Mouse (Mus musculus) spleen, adult 2 months (tissue): ENCODE data around the gene Itgam. TPM values are rescaled to one million over a fixed set of nuclear protein-coding genes. Genes with fewer than 3 reads are reported as not detected.

ENCODE experiments used
- DNase-seq, 2 experiments: peaks; one replicate each; pipeline versions ENCODE4 v3.0.0 to v3.0.0-alpha.2; 2012 to 2021; ENCODE audit warnings: low spot score in 2 of 2, low read depth in 1 of 2
- H3K27ac ChIP-seq: fragments of 200-500 bp; 2 replicates; pipeline ENCODE4 v1.5.1; 2012; ENCODE audit warnings: low read length, inconsistent platforms; ENCODE audit not compliant: insufficient read depth
- H3K27me3 ChIP-seq: fragments of 200-500 bp; 2 replicates; pipeline ENCODE4 v1.6.1; 2012; ENCODE audit warnings: mild to moderate bottlenecking, moderate library complexity, low read length, inconsistent platforms; ENCODE audit not compliant: control insufficient read depth, insufficient read depth
- H3K36me3 ChIP-seq: fragments of 200-500 bp; 2 replicates; pipeline ENCODE4 v1.6.1; 2012; ENCODE audit warnings: mild to moderate bottlenecking, low read length, inconsistent platforms; ENCODE audit not compliant: control insufficient read depth, insufficient read depth
- H3K4me1 ChIP-seq: fragments of 200-500 bp; 2 replicates; pipeline ENCODE4 v1.6.1; 2011; ENCODE audit warnings: inconsistent platforms; ENCODE audit not compliant: control insufficient read depth, insufficient read depth, insufficient read length
- H3K4me3 ChIP-seq: fragments of 200-500 bp; 2 replicates; pipeline ENCODE4 v1.5.1; 2011; ENCODE audit warnings: mild to moderate bottlenecking, inconsistent platforms; ENCODE audit not compliant: insufficient read depth, insufficient read length; ENCODE audit errors: extremely low read depth
- CTCF ChIP-seq: fragments of 200-500 bp; IDR thresholded peaks from 2 replicates; pipeline ENCODE4 v1.5.1; 2011; ENCODE audit warnings: mild to moderate bottlenecking, inconsistent platforms; ENCODE audit not compliant: insufficient read depth, insufficient read length, insufficient replicate concordance; ENCODE audit errors: extremely low read depth
- POLR2A ChIP-seq: fragments of 200-500 bp; IDR thresholded peaks from 2 replicates; pipeline ENCODE4 v1.6.1; 2011; ENCODE audit warnings: low read depth, low read length, inconsistent platforms
- WGBS: fragments of 180-500 bp; shearing (Covaris S2); methylation state at CpG from one replicate; pipeline ENCODE4 v1.1.7; 2018; 5-methylcytosine and 5-hydroxymethylcytosine counted together
- polyA plus RNA-seq: library from polyadenylated mRNA; depleted of rRNA; stranded (reverse); fragments of >200 nt; gene quantifications from 2 replicates; pipeline ENCODE4 v1.2.3, GENCODE M21; 2012

Itgam gene
- polyA plus RNA-seq, 1 experiment: 11.1 TPM

DNA sequence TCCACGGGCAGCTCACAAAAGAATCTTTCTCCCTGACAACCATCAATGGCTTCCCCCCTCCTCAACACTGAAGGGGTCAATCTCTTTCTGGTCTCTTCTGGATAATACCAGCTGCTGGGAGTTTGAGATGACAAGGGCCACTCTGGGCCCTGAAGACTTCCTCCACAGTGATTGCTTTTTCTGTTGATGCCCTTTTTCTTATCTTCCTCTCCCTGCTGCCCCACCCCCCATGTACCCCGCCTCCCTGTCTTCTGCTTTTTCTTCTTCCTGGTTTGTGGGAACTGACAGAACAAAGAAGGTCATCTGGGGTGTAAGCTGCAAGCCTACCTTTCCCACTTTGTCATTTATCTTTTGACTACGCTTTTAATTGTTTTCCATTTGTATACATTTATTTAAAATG, 5.4 kb downstream of the Itgam start:
- no peaks in the 10 kb centered on the region for H3K36me3 ChIP-seq
- peaks cover 14% of the 10 kb centered on the region; the same call in 1 of the 2 replicates for H3K4me1 ChIP-seq
- TF ChIP-seq CTCF: no peak
- no peak for TF ChIP-seq POLR2A
- peak in 1 of 2 experiments; percentile 53 for DNase-seq
- H3K4me3 ChIP-seq: no peak overlapping the region
- 0 out of 2 replicates have a peak overlapping the region, but pooled peaks have one; percentile 3 for H3K27ac ChIP-seq
- 40% methylated on average over 3 of the region's 3 CpGs for WGBS
- no peaks in the 10 kb centered on the region for H3K27me3 ChIP-seq

DNA sequence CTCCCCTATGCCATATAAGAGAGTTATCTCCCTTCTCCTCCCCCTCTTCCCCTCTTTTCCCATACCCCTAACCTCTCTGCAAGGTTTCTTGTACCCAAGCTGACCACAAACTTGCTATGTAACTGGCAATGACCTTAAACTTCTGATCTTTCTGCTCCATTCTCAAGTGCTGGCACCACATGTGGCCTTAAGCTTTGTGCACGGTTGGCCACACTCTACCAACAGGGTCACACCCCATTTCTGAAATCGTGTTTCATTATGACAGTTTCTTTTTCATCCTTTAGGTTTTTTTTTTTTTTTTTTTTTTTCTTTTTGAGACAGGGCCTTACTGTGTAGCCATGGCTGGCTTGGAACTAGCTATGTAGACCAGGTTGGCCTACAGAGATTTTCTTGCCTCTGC, 7.4 kb downstream of the Itgam start:
- WGBS: 19% methylated on average over 2 of the region's 2 CpGs
- no peak for TF ChIP-seq POLR2A
- TF ChIP-seq CTCF: no peak
- DNase-seq: no peak
- Histone ChIP-seq H3K4me1 (peaks cover 13% of the 10 kb centered on the region; the same call in 1 of the 2 replicates), H3K27me3 (no peaks in the 10 kb centered on the region), H3K27ac (no peak overlapping the region), H3K36me3 (no peaks in the 10 kb centered on the region), H3K4me3 (no peak overlapping the region)

DNA sequence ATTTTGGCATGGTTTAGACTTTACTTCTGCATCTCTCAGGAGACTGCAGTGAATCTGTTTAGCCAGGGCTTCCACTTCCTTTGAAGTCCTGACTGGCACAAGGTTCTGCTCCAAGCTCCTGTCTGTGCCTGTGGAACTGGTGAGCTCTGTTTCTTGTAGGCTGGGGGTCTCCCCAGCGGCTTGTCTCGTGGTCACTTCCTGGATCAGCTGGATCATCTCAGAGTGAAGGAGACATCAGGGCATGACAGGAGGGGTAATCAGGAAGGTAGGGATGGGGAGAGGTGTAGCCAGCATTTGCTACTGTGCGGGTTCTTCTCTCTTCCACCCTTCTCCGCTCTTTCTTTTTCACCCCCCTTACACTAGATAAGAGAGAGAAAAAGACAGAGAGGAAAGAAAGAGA, 9.4 kb downstream of the Itgam start:
- TF ChIP-seq CTCF (no peak), POLR2A (no peak)
- Histone ChIP-seq H3K4me1 (peaks cover 11% of the 10 kb centered on the region; the same call in 1 of the 2 replicates), H3K4me3 (no peak overlapping the region), H3K27ac (no peak overlapping the region), H3K36me3 (no peaks in the 10 kb centered on the region), H3K27me3 (no peaks in the 10 kb centered on the region)
- no peak for DNase-seq
- 82% methylated on average over 4 of the region's 4 CpGs for WGBS

- Histone ChIP-seq H3K36me3 (no peaks in the 10 kb centered on the region), H3K27ac (no peak overlapping the region), H3K4me3 (no peak overlapping the region), H3K4me1 (no peaks in the 10 kb centered on the region; the same call in 1 of the 2 replicates), H3K27me3 (no peaks in the 10 kb centered on the region)
- TF ChIP-seq CTCF (no peak), POLR2A (no peak)
- WGBS: 79% methylated on average over 8 of the region's 8 CpGs
- no peak for DNase-seq
These were observed 17.6 kb downstream of the Itgam start for GRCm38 (mm10) chr7:128080012-128080411.

- 25% methylated on average over 7 of the region's 7 CpGs for WGBS
- H3K36me3 ChIP-seq: no peaks in the 10 kb centered on the region
These were observed 26.7 kb downstream of the Itgam start for GRCm38 (mm10) chr7:128089141-128089540.

DNA sequence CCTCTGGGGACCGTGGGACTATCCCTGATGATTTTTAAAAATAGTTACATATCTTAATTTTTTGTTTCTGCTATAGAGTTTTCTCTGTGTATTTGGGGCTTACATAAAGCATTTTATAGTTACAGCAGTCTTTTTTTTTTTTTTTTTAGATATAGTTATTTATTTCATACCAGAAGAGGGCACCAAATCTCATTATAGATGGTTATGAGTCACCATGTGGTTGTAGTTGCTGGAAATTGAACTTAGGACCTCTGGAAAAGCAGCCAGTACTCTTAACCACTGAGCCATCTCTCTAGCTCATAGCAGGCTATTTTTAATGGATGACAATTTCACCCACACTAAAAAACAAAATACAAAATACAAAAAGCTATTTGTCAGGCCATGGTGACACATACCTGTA, 35.7 kb downstream of the Itgam start:
- Histone ChIP-seq H3K4me1 (no peaks in the 10 kb centered on the region; the same call in 1 of the 2 replicates), H3K36me3 (no peaks in the 10 kb centered on the region), H3K27ac (no peak overlapping the region), H3K4me3 (no peak overlapping the region), H3K27me3 (no peaks in the 10 kb centered on the region)
- DNase-seq: no peak
- 71% methylated on average over 1 of the region's 1 CpGs for WGBS
- no peak for TF ChIP-seq POLR2A
- TF ChIP-seq CTCF: no peak

More at GRCm38 (mm10) chr7:128089141-128089540, 26.7 kb downstream of the Itgam start:
- no peak overlapping the region for H3K27ac ChIP-seq
- no peak overlapping the region for H3K4me3 ChIP-seq
- TF ChIP-seq CTCF: no peak
- no peak for TF ChIP-seq POLR2A
- no peaks in the 10 kb centered on the region for H3K4me1 ChIP-seq
- no peak for DNase-seq
- H3K27me3 ChIP-seq: no peaks in the 10 kb centered on the region

DNA sequence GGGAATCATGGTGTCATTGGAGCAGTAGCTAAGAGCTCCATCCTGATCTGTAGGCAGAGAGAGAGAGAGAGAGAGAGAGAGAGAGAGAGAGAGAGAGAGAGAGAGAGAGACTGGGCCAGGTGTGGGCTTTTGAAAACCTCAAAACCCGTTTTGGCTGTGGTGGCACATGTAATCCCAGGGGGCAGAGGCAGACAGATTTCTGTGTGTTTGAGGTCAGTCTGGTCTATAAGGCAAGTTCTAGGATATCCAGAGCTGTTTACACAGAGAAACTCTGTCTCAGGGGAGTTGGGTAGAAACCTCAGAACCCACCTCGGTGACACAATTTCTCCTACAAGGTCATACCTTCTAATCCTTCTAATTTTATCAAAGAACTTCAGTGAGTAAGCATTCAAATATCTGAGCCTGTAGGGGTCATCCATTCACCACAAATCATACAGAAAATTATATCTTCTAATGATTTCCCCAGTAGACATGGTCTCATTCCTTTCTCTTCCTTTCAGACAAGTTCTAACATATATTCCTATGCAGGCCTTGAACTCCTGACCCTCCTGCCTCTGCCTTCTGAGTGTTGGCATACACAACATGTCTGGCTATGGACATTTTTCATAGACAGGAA, 38.4 kb downstream of the Itgam start:
- no peak overlapping the region for H3K27ac ChIP-seq
- H3K4me3 ChIP-seq: no peak overlapping the region
- DNase-seq: peak in 1 of 2 experiments; percentile 5
- H3K4me1 ChIP-seq: peaks cover 2% of the 10 kb centered on the region; the same call in 1 of the 2 replicates
- H3K36me3 ChIP-seq: no peaks in the 10 kb centered on the region
- H3K27me3 ChIP-seq: no peaks in the 10 kb centered on the region
- TF ChIP-seq POLR2A (no peak), CTCF (no peak)
- WGBS: 16% methylated on average over 2 of the region's 2 CpGs
